In genomic region chrX:11696565-11696964, GRCm38 (mm10) we compare ENCODE assay signal across 27 mouse cellular contexts.
DNase-seq lines count a peak whose midpoint lies in the region; ATAC-seq lines count a peak whose summit lies in the region.
"Had no signal": no experiment of that assay in that cellular context is flagged by ENCODE, and none has a peak within 500 bp of the region (broad histone marks: within the 10 kb centered on the region; RNA-seq: fewer than 3 reads in every experiment).

No protein-coding gene starts in this region.

- H3K27me3 ChIP-seq in liver, embryonic 11.5 days (replicated peaks; ENCODE audit: control insufficient read depth, insufficient read depth, low read length) = no peaks in the 10 kb centered on the region
- no peaks in the 10 kb centered on the region for H3K27me3 ChIP-seq in intestine, embryonic 16.5 days (replicated peaks; ENCODE audit: control insufficient read depth, insufficient read depth, low read length)
- H3K27me3 ChIP-seq: embryonic facial prominence, embryonic 15.5 days; midbrain, embryonic 15.5 days had no signal

- H3K27ac ChIP-seq in liver, embryonic 11.5 days (ENCODE audit: low read depth, low read length) = no peak overlapping the region
- H3K27ac ChIP-seq in intestine, embryonic 16.5 days (ENCODE audit: low read length) = no peak overlapping the region
- H3K27ac ChIP-seq: embryonic facial prominence, embryonic 10.5 days; embryonic facial prominence, embryonic 15.5 days; gastrocnemius, adult 2 months; layer of hippocampus, adult 2 months; limb, embryonic 13.5 days; midbrain, embryonic 10.5 days; midbrain, embryonic 15.5 days; stomach, postnatal 0 days had no signal

- DNase-seq in 416B (ENCODE audit: low read depth) = peak; percentile 76
- DNase-seq in c-Kit-positive CD71-positive TER-119-positive erythroid progenitor cells, embryonic 14.5 days (ENCODE audit: low spot score) = peak; percentile 11
- no peak for DNase-seq in liver, embryonic 11.5 days (ENCODE audit: low spot score)
- no peak for DNase-seq in adrenal gland, postnatal 25 days
- DNase-seq: cerebellum, adult 11-12 months; cerebellum, adult 9-11 months; gastrocnemius, adult 2 months; heart, postnatal 14 days; kidney, adult 2 months; kidney, postnatal 36 days; lung, postnatal 4 days; right cerebral cortex, adult 18-20 months; right cerebral cortex, postnatal 4 days; thymus, adult 18-20 months; thymus, postnatal 36 days had no signal

- no peaks in the 10 kb centered on the region for H3K36me3 ChIP-seq in liver, embryonic 11.5 days (ENCODE audit: control insufficient read depth, insufficient read depth, low read length)
- no peaks in the 10 kb centered on the region for H3K36me3 ChIP-seq in intestine, embryonic 16.5 days (ENCODE audit: control insufficient read depth, insufficient read depth, low read length)
- H3K36me3 ChIP-seq: embryonic facial prominence, embryonic 10.5 days; embryonic facial prominence, embryonic 15.5 days; limb, embryonic 13.5 days; midbrain, embryonic 10.5 days; midbrain, embryonic 15.5 days had no signal

- H3K9ac ChIP-seq in liver, embryonic 11.5 days (ENCODE audit: low read depth, low read length) = no peak overlapping the region
- H3K9ac ChIP-seq in intestine, embryonic 16.5 days (ENCODE audit: low read depth, low read length) = no peak overlapping the region
- H3K9ac ChIP-seq: embryonic facial prominence, embryonic 15.5 days; limb, embryonic 13.5 days; midbrain, embryonic 15.5 days had no signal

- H3K4me2 ChIP-seq in liver, embryonic 11.5 days = no peak overlapping the region
- no peak overlapping the region for H3K4me2 ChIP-seq in intestine, embryonic 16.5 days (ENCODE audit: low read depth, low read length)
- H3K4me2 ChIP-seq: embryonic facial prominence, embryonic 15.5 days; limb, embryonic 13.5 days; midbrain, embryonic 15.5 days had no signal

- H3K4me1 ChIP-seq in liver, embryonic 11.5 days (replicated peaks; ENCODE audit: control insufficient read depth, insufficient read depth, low read length) = no peaks in the 10 kb centered on the region
- H3K4me1 ChIP-seq in intestine, embryonic 16.5 days (ENCODE audit: control insufficient read depth, insufficient read depth, low read length) = no peaks in the 10 kb centered on the region
- H3K4me1 ChIP-seq: embryonic facial prominence, embryonic 10.5 days; embryonic facial prominence, embryonic 15.5 days; limb, embryonic 13.5 days; midbrain, embryonic 10.5 days; midbrain, embryonic 15.5 days had no signal

- peak; percentile 79 for ATAC-seq in liver, embryonic 11.5 days (replicated peaks; ENCODE audit: low FRiP score)
- ATAC-seq in megakaryocyte progenitor cell, adult 5-6 weeks (replicated peaks; ENCODE audit: poor library complexity) = peak; percentile 92
- ATAC-seq in intestine, embryonic 16.5 days = no peak
- no peak for ATAC-seq in cerebellum, adult (ENCODE audit: insufficient number of reproducible peaks, low FRiP score, low TSS enrichment)
- ATAC-seq: forebrain, embryonic 14.5 days; hindbrain, embryonic 16.5 days; midbrain, embryonic 15.5 days had no signal

- WGBS in liver, embryonic 11.5 days = 48% methylated on average over 4 of the region's 4 CpGs
- 77% methylated on average over 4 of the region's 4 CpGs for WGBS in intestine, embryonic 16.5 days

- H3K9me3 ChIP-seq in liver, embryonic 11.5 days (ENCODE audit: control insufficient read depth, low read length) = no peaks in the 10 kb centered on the region
- H3K9me3 ChIP-seq in intestine, embryonic 16.5 days (ENCODE audit: control insufficient read depth, low read length) = no peaks in the 10 kb centered on the region
- H3K9me3 ChIP-seq: embryonic facial prominence, embryonic 10.5 days; embryonic facial prominence, embryonic 15.5 days; limb, embryonic 13.5 days; midbrain, embryonic 10.5 days; midbrain, embryonic 15.5 days had no signal

- no peak overlapping the region for H3K4me3 ChIP-seq in liver, embryonic 11.5 days (ENCODE audit: low read depth, low read length)
- H3K4me3 ChIP-seq in intestine, embryonic 16.5 days (ENCODE audit: low read length) = no peak overlapping the region
- H3K4me3 ChIP-seq: embryonic facial prominence, embryonic 10.5 days; embryonic facial prominence, embryonic 15.5 days; gastrocnemius, adult 2 months; layer of hippocampus, adult 2 months; limb, embryonic 13.5 days; midbrain, embryonic 10.5 days; midbrain, embryonic 15.5 days had no signal

Comparison
In these comparisons a context has a peak if more than half of its experiments do, and no peak if none do; other contexts are left out.
1. DNase-seq: peak in 416B (single experiment) and c-Kit-positive CD71-positive TER-119-positive erythroid progenitor cells, embryonic 14.5 days (single experiment); none in liver, embryonic 11.5 days (single experiment) and adrenal gland, postnatal 25 days (single experiment).
2. ATAC-seq: peak in liver, embryonic 11.5 days (single experiment) and megakaryocyte progenitor cell, adult 5-6 weeks (single experiment); none in intestine, embryonic 16.5 days (single experiment) and cerebellum, adult (single experiment).